Mouse (Mus musculus) MEL (cell line): ENCODE measurements around the gene Wdr75. TPM values are rescaled to one million over a fixed set of nuclear protein-coding genes. Genes with fewer than 3 reads are reported as not detected.

Source experiments
- DNase-seq: peaks from one replicate; pipeline ENCODE4 v3.0.0; 2011; ENCODE audit warnings: low read depth, low spot score
- H3K27ac ChIP-seq: 2 replicates; pipeline ENCODE4 v1.5.1; 2012; ENCODE audit warnings: low read depth, mild to moderate bottlenecking, control low read depth, low read length, moderate library complexity; ENCODE audit not compliant: control insufficient read depth
- H3K27me3 ChIP-seq, 2 experiments: fragments of 150-350 bp in 1 of 2; sonication (generic) in 1 of 2; 2 replicates each; pipeline ENCODE4 v1.6.1; 2012; ENCODE audit warnings: low read length in 2 of 2, mild to moderate bottlenecking in 2 of 2, improper control_type of control experiment in 1 of 2, moderate library complexity in 1 of 2; ENCODE audit not compliant: insufficient read depth in 2 of 2, control insufficient read depth in 1 of 2
- H3K36me3 ChIP-seq, 2 experiments: 2 replicates each; pipeline ENCODE4 v1.6.1; 2012 to 2014; ENCODE audit warnings: low read length in 2 of 2, improper control_type of control experiment in 1 of 2, inconsistent platforms in 1 of 2, mild to moderate bottlenecking in 1 of 2; ENCODE audit not compliant: insufficient read depth in 2 of 2, control insufficient read depth in 1 of 2
- H3K4me1 ChIP-seq, 2 experiments: fragments of 150-350 bp in 1 of 2; sonication (generic) in 1 of 2; 2 replicates each; pipeline ENCODE4 v1.6.1; 2012; ENCODE audit warnings: low read length in 2 of 2, improper control_type of control experiment in 1 of 2, mild to moderate bottlenecking in 1 of 2; ENCODE audit not compliant: insufficient read depth in 2 of 2, control insufficient read depth in 1 of 2
- H3K4me3 ChIP-seq, 2 experiments: fragments of 150-350 bp in 1 of 2; sonication (generic) in 1 of 2; 2 replicates each; pipeline ENCODE4 v1.5.1; 2012; ENCODE audit warnings: low read depth in 2 of 2, low read length in 2 of 2, mild to moderate bottlenecking in 2 of 2, moderate library complexity in 2 of 2, control low read depth in 1 of 2, improper control_type of control experiment in 1 of 2; ENCODE audit not compliant: control insufficient read depth in 1 of 2, insufficient read depth in 1 of 2
- H3K79me2 ChIP-seq: 2 replicates; pipeline ENCODE4 v1.6.1; 2012; ENCODE audit warnings: mild to moderate bottlenecking, low read length, moderate library complexity; ENCODE audit not compliant: control insufficient read depth, poor library complexity, insufficient read depth
- H3K9ac ChIP-seq: 2 replicates; pipeline ENCODE4 v1.6.1; 2012; ENCODE audit warnings: low read depth, mild to moderate bottlenecking, control low read depth, low read length, moderate library complexity; ENCODE audit not compliant: control insufficient read depth, poor library complexity, severe bottlenecking
- H3K9me3 ChIP-seq: fragments of 150-350 bp; sonication (generic); replicated peaks from 2 replicates; pipeline ENCODE4 v1.6.1; 2012; ENCODE audit warnings: mild to moderate bottlenecking, low read length, improper control_type of control experiment, moderate library complexity; ENCODE audit not compliant: insufficient read depth
- CHD2 ChIP-seq: IDR thresholded peaks from 2 replicates; pipeline ENCODE4 v1.6.1; 2011; ENCODE audit warnings: low read length, improper control_type of control experiment
- CTCF ChIP-seq, 3 experiments: IDR thresholded peaks in 2 of 3; conservative IDR thresholded peaks in 1 of 3; 2 replicates each; pipeline ENCODE4 v1.5.1; 2011 to 2012; ENCODE audit warnings: low read length in 3 of 3, low read depth in 2 of 3, mild to moderate bottlenecking in 2 of 3, improper control_type of control experiment in 1 of 3, inconsistent platforms in 1 of 3, mixed read lengths in 1 of 3, moderate library complexity in 1 of 3; ENCODE audit not compliant: control insufficient read depth in 1 of 3, insufficient read depth in 1 of 3, poor library complexity in 1 of 3, severe bottlenecking in 1 of 3
- ELF1 ChIP-seq: IDR thresholded peaks from 2 replicates; pipeline ENCODE4 v1.6.1; 2014; ENCODE audit warnings: low read depth, mild to moderate bottlenecking, inconsistent platforms, low read length, improper control_type of control experiment, moderate library complexity
- GATA1 ChIP-seq: IDR thresholded peaks from 2 replicates; pipeline ENCODE4 v1.6.1; 2011; ENCODE audit warnings: low read depth, low read length, improper control_type of control experiment
- KAT2A ChIP-seq: conservative IDR thresholded peaks from 2 replicates; pipeline ENCODE4 v1.6.1; 2012; ENCODE audit warnings: low read depth, low read length, improper control_type of control experiment, inconsistent platforms
- MAFK ChIP-seq: IDR thresholded peaks from 2 replicates; pipeline ENCODE4 v1.6.1; 2011; ENCODE audit warnings: low read depth, mild to moderate bottlenecking, low read length, improper control_type of control experiment, borderline replicate concordance
- MAX ChIP-seq: IDR thresholded peaks from 2 replicates; pipeline ENCODE4 v1.6.1; 2011; ENCODE audit warnings: low read length, improper control_type of control experiment
- MAZ ChIP-seq: IDR thresholded peaks from 2 replicates; pipeline ENCODE4 v1.6.1; 2012; ENCODE audit warnings: low read depth, mild to moderate bottlenecking, inconsistent platforms, low read length, improper control_type of control experiment
- MXI1 ChIP-seq: IDR thresholded peaks from 2 replicates; pipeline ENCODE4 v1.6.1; 2011; ENCODE audit warnings: mild to moderate bottlenecking, low read depth, low read length, improper control_type of control experiment
- MYC ChIP-seq: IDR thresholded peaks from 2 replicates; pipeline ENCODE4 v1.6.1; 2011; ENCODE audit warnings: low read depth, mild to moderate bottlenecking, low read length, improper control_type of control experiment, moderate library complexity
- NRF1 ChIP-seq: IDR thresholded peaks from 2 replicates; pipeline ENCODE4 v1.6.1; 2014; ENCODE audit warnings: low read depth, mild to moderate bottlenecking, inconsistent platforms, low read length, improper control_type of control experiment, moderate library complexity; ENCODE audit not compliant: poor library complexity, insufficient read depth, severe bottlenecking
- RAD21 ChIP-seq: IDR thresholded peaks from 2 replicates; pipeline ENCODE4 v1.6.1; 2011; ENCODE audit warnings: mild to moderate bottlenecking, low read depth, low read length, improper control_type of control experiment
- TBP ChIP-seq: IDR thresholded peaks from 2 replicates; pipeline ENCODE4 v1.8.0; 2011; ENCODE audit warnings: low read depth, low read length, improper control_type of control experiment
- USF1 ChIP-seq: IDR thresholded peaks from 2 replicates; pipeline ENCODE4 v1.6.1; 2014; ENCODE audit warnings: low read depth, mild to moderate bottlenecking, inconsistent platforms, low read length, improper control_type of control experiment, moderate library complexity
- ZC3H11A ChIP-seq: IDR thresholded peaks from 2 replicates; pipeline ENCODE4 v1.6.1; 2012; ENCODE audit warnings: low read depth, mild to moderate bottlenecking, inconsistent platforms, low read length, improper control_type of control experiment
- ZMIZ1 ChIP-seq: IDR thresholded peaks from 2 replicates; pipeline ENCODE4 v1.6.1; 2012; ENCODE audit warnings: low read depth, mild to moderate bottlenecking, inconsistent platforms, low read length, improper control_type of control experiment, moderate library complexity
- polyA plus RNA-seq, 2 experiments: library from polyadenylated mRNA; stranded (reverse) in 1 of 2; unstranded in 1 of 2; fragments of >175 nt in 1 of 2; fragments of >200 nt in 1 of 2; gene quantifications; 2 replicates each; pipeline versions ENCODE4 v1.2.1 to v1.2.4; 2012; ENCODE audit warnings: low replicate concordance in 2 of 2, low read depth in 1 of 2; ENCODE audit not compliant: insufficient read length in 2 of 2, insufficient read depth in 1 of 2, missing spikeins in 1 of 2
- total RNA-seq: library from RNA; depleted of rRNA; stranded (reverse); fragments of 300-350 nt; gene quantifications from 2 replicates; pipeline ENCODE4 v1.2.3, GENCODE M21; 2012

Wdr75 gene
- total and polyA plus RNA-seq, 3 experiments: 193 to 279 (median 195) TPM

- TF ChIP-seq CTCF (IDR thresholded peaks at IDR 0.05 in 2 of 3, conservative IDR thresholded peaks at IDR 0.05 in 1 of 3; ENCODE audit: control insufficient read depth in 1 of 3, insufficient read depth in 1 of 3, low read depth in 2 of 3, low read length in 3 of 3, poor library complexity in 1 of 3, severe bottlenecking in 1 of 3): no peak
- no peak for TF ChIP-seq MYC
- no peak for TF ChIP-seq MAX
- no peak for TF ChIP-seq ELF1
- TF ChIP-seq NRF1: no peak
- TF ChIP-seq KAT2A: no peak
- TF ChIP-seq MXI1: no peak
- no peak for TF ChIP-seq CHD2
- no peak for TF ChIP-seq ZC3H11A
- TF ChIP-seq USF1: no peak
- no peak for TF ChIP-seq ZMIZ1
- TF ChIP-seq MAZ: no peak
- TF ChIP-seq, all 39 proteins: peak for 0
- Histone ChIP-seq H3K36me3 (peaks cover 0 to 16% of the 10 kb centered on the region in 2 experiments; a peak in 2 of 4 replicates), H3K9me3 (no peaks in the 10 kb centered on the region), H3K4me1 (peaks cover 7 to 15% of the 10 kb centered on the region in 2 experiments), H3K4me3 (no peak overlapping the region), H3K27ac (no peak overlapping the region), H3K79me2 (no peaks in the 10 kb centered on the region), H3K27me3 (no peaks in the 10 kb centered on the region), H3K9ac (no peak overlapping the region)
- DNase-seq: no peak
Measured at GRCm38 (mm10) chr1:45865727-45866126, 70.8 kb downstream of the Wdr75 start.

- DNase-seq: no peak
- peaks cover 10 to 15% of the 10 kb centered on the region in 2 experiments for H3K4me1 ChIP-seq
- TF ChIP-seq TBP (no peak), ZC3H11A (no peak), MAFK (no peak), MAZ (no peak), GATA1 (no peak), RAD21 (no peak), ELF1 (no peak), CTCF (IDR thresholded peaks at IDR 0.05 in 2 of 3, conservative IDR thresholded peaks at IDR 0.05 in 1 of 3; ENCODE audit: control insufficient read depth in 1 of 3, insufficient read depth in 1 of 3, low read depth in 2 of 3, low read length in 3 of 3, poor library complexity in 1 of 3, severe bottlenecking in 1 of 3) (no peak)
- TF ChIP-seq, all 39 proteins: peak for 0
Measured at GRCm38 (mm10) chr1:45866288-45867018, 71.5 kb downstream of the Wdr75 start.

More at GRCm38 (mm10) chr1:45866288-45867018, 71.5 kb downstream of the Wdr75 start:
- Histone ChIP-seq H3K9me3 (no peaks in the 10 kb centered on the region), H3K4me3 (no peak overlapping the region), H3K9ac (no peak overlapping the region), H3K27me3 (no peaks in the 10 kb centered on the region), H3K79me2 (no peaks in the 10 kb centered on the region), H3K27ac (no peak overlapping the region), H3K36me3 (peaks cover 0 to 18% of the 10 kb centered on the region in 2 experiments; a peak in 2 of 4 replicates)
